Mouse (Mus musculus) T-helper 2 cell (primary cell): ENCODE measurements around the gene Vps37b.
"Not testable (repeated sequence)": the region's sequence is repeated elsewhere in the genome, so short reads cannot be mapped to it uniquely, and the experiment has no call there.

Experiments used
- in situ Hi-C: fragments of 300-600 bp; cut with MboI, MseI; formaldehyde crosslinking; loops from one replicate; pipeline ENCODE4 v1.15.1; 2025; ENCODE audit warnings: high pct_unique_total_duplicates

The Vps37b gene

DNA sequence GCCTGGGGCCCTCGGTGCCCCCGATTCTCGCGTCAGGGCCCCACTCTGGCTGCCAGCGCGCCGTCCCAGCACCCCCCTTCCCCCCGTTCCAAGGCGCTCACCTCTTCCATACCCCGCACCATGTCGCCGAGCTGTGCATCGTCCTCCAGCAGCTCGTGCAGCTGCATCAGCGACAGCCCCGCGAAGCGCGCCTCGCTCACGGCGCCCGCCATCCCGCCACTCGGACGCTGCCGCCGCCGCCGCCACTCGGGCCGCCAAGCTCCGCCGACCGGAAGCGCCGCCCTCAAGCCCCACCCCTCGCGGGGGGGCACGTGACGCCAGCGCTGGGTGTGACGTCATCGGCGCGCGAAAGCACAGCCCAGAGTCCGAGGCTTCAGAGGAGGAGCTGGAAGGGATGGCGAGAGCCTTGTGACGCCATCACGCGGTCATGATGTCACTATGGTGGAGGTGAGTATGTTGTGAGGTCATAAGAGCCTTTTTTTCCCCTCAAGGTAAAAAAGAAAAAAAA, at the start of gene Vps37b:
Gene Vps37b (minus strand): TSS at position 270 of the 508 bp plus-strand sequence.
- in situ Hi-C loops = loop anchor here (5.0 kb wide), 1 partner anchor 45 kb away; no protein-coding TSS in a partner anchor

DNA sequence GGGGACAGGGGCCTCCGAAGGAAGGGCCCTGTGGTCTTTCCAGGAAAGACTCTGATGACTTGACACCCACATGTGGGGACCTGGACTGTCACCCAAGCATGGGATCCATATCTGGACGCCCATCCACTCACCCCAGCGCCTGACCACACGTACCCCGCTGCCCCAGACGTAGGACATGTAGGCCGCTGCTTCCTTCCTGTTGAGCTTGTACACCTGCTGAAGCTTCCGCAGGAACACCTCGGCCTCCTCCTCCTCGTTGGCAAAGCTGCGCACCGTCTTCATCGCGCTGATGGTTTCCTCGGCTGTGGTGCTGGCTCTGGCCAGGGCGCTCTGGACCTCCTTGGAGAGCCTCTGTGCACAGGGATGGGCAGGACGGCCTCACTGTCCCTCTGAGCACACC, 47.8 kb upstream of the Vps37b start:
- in situ Hi-C loops = loop anchor here (5.0 kb wide), 2 partner anchors 48 to 78 kb away; partner anchors contain the start of gene Vps37b

DNA sequence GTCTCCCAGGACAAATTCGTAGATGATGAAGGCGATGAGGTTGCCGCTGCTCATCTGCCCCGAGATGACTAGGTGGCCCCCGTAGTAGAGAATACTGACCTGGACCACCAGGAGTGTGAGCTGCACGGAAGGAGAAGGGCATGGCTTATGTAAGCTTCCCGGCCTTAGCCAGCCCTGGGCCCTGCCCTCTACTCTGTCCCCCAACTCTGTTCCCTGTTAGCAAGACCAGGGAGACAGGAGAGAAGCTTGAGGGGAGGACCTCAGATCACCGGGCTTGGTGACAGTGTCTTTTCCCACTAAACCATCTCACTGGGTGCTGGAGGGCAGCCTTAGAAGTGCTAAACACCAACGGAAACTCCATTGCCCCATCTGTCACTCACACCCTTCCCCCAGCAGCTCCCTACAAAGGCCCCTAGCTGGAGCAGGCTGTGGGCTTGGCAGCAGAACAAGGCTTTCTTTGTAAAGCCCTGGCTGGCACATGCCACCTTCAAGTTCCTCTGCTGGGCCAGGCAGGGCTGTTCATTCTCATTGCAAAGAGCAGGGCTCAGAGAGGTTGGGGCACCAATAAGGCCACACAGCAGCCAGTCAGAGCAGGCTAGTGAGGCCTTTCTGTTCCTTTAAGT, 46.8 kb upstream of the Vps37b start:
- in situ Hi-C loops = loop anchor here (5.0 kb wide), 1 partner anchor 47 kb away; the partner anchor contains the start of gene Vps37b

DNA sequence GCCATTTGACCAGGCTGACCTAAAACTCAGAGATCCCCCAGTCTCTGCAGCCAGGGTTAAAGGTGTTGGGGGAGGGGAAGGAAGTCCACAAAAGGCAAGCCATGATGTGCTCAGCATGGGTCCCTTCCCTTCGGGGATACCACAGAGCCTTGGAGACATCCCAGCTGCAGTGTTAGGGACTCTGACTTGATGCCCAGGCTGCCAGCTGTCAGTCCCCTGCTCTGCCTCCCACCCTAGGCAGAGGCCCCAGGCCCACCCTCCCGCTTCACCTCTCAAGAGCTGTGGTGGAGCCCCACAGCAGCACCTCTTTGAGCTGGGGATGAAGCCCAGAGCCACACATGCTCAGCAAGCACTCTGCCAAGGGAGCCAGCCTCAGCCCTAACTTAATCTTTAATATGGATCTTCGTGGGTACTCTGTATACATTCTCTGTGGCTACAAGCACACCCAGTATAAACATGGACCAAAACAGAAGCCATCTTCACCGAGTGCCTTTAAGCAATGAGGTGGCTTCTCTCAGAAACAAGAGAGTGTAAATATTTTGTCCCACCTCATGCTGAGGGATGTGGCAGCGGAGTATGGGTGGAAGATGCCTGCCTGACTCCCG, 45.9 kb upstream of the Vps37b start:
- in situ Hi-C loops = loop anchor here (5.0 kb wide), 1 partner anchor 46 kb away; the partner anchor contains the start of gene Vps37b

DNA sequence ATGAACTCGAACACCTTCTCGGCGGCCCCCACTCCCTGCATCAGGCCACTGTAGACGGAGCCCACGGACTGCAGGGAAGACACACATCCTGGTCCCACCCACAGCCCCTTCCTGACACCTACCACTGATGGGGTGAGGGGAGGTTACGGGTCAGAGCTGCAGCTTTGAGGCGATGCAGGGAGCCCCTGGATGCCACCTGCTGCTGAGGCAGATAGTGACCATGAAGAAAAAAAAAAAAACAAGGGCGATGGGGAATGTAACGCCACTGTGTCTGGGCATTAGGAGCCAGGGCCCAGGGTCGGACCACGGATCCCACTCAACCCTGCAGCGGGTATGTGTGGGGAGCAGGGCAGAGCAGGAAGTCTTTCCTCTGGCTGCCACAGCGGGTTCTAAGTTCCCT, 45.2 kb upstream of the Vps37b start:
- in situ Hi-C loops = loop anchor here (5.0 kb wide), 1 partner anchor 45 kb away; the partner anchor contains the start of gene Vps37b

DNA sequence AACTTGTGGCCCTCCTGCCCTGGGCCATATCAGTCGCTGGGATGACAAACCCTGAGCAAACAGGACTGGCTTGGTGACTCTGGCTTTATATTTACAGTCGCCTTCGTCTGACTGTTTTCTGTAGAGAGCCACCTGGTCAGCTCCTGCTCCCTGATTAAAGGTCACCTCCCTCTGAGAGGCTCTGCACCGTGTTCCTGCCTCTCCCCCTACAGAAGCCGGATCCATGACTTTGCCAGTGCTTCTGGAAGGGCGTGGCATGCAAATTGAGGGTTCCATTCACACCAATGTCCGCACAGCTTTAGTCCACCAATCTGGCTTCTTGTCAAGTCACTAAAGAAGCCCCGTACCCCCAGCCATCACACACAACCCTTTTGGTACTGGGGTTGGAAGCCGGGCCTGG, 44.5 kb upstream of the Vps37b start:
- in situ Hi-C loops = loop anchor here (5.0 kb wide), 1 partner anchor 44 kb away; the partner anchor contains the start of gene Vps37b

DNA sequence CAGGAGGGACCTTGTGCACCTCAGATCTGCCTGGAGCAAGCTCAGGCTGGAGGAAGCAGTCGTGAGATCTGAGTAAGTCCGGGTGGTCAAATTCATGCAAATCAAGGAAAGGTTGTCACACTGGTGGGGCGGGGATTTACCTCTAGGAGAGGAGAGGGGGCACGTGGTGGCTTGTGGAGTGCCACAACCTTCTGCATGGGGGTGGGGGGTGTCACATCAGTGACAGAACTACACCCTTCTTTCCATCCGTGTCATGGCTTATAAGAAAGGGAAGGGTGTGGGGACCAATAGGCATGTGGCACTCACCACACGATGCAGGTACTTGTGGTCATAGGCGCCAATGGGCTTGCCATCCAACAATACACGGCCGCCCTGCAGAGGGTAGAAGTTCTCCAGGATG, 43.6 kb upstream of the Vps37b start:
- in situ Hi-C loops = loop anchor here (5.0 kb wide), 1 partner anchor 43 kb away; the partner anchor contains the start of gene Vps37b

DNA sequence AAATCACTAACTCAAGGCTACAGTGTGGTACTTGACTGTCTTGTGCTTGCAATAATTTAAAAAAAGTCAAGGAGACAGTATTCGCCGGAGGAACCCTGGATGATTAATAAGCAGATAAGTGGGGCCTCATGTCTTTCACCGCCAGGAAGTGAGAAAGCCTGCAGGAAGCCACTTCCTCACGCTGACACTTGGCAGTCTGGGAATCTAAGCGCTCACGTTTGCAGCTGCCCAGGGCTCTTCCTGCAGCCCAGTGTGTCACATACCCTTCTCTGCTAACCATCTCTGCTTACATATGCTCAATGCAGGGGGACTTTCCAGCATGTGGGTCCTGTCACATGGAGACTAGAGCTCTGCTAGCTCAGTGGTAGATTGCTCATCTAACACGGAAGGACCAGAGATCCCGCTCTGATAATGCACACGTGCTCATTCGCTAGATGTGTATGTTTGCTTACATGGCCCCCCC, 42.8 kb upstream of the Vps37b start:
- in situ Hi-C loops = loop anchor here (5.0 kb wide), 1 partner anchor 43 kb away; the partner anchor contains the start of gene Vps37b

DNA sequence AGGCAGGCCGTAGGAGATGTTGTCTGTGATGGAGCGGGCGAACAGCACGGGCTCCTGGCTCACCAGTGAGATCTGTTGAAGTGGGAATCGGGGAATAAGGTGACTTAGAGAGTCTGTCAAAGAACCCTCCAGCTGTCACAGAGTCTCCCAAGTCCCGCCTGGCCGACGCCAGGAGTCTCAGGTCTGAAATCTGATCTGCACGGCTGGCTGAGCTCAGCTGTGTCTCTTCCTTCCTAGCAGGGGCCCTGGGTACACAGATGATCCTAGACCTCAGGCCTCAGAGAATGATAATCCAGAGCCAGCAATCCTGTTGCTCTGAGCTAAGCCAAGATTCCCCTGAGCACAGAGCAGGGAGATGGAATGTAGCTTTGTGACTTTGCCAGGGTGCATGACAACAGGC, 41.6 kb upstream of the Vps37b start:
- in situ Hi-C loops = no loop called here

DNA sequence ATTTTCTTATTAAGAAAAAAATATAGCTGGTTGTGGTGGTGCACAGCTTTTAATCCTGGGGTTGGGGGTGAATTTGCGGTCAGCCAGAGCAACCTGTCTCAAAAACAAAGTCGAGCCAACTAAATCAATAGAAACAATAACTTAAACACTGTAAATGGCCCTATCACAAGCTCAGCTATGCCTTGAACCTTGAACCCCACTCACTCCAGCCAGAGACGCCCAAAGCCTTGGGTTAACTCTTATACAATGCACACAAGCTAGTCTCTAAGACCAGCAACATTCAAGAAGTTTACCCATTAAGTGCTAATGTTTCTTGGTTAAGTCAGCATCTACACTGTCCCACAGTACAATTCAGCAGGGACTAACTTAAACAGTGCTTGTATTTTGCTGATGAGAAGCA, 37.6 kb upstream of the Vps37b start:
- in situ Hi-C loops = no loop called here

DNA sequence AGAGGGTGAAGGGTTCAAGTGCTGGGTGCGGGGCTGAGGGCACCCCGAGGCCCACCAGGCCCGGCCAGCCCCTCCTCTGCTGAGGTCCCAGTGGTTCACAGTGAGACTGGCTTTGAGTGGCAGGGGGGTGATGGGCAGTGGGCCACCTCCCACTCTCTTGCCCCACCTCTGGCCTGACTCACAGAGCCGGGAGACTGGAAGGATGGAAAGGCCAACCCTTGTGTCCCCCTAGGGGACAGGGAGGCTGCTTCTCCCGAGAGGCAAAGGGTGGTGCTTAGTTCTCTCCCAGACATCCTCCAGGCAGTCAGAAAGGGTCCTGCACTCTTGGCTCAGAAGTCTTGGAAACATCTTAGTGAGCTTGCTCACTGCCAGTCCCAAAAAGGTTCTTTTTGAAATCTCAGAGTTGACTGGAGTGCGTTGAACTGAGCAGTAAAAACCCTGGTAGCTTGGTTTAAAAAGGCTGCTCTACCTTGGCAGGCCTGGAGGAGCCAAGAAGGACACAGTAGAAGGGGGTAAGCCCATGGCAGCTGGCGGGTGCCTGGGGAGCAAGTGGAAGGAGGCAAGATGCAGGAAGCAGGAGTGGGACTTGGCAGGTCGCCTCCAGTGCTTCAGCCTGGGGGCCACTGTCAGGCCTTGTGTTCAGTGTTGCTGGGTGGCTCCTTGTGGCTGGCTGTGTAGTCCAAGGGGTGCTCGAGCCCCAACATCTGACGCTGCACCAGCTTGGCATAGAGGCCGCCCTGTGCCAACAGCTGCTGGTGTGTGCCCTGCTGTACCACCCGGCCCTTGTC, 30.2 kb upstream of the Vps37b start:
- in situ Hi-C loops = no loop called here

DNA sequence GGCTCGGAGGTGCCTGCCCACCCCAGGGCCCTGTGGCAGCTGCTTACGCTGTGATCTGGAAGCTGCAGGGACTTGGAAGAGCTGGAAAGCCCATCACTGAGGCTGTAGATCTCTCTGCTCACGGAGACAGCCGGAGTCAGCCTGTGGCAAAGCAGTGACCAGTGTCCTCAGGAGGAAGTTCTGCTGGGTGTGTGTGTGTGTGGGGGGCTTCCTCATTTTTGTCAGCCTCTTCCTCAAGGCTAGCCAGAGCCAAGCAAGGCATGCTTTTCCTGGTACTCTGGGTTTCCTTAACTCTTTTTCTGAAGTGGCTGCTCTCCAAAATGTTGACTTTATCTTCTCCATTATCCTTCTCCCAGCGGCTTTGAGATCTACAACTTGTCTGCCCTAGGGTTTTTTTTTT, 27.6 kb upstream of the Vps37b start:
- in situ Hi-C loops = no loop called here

DNA sequence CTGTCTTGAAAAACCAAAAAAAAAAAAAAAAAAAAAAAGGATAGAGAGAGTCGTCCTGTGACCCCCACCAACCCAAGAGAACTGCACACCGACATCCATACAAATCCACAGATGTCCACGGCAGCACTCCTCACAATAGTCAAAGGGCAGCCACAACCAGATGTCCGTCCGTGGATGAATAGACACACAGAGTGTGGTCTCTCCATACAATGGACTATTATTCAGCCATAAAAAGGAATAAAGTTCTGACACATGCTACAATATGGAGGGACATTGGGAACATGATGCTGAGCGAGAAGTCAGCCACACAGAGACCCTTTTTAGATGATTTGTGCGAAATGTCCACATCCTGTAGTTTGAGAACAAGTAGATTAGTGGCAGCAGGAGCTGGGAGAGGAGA, 26.7 kb upstream of the Vps37b start:
- in situ Hi-C loops = no loop called here

DNA sequence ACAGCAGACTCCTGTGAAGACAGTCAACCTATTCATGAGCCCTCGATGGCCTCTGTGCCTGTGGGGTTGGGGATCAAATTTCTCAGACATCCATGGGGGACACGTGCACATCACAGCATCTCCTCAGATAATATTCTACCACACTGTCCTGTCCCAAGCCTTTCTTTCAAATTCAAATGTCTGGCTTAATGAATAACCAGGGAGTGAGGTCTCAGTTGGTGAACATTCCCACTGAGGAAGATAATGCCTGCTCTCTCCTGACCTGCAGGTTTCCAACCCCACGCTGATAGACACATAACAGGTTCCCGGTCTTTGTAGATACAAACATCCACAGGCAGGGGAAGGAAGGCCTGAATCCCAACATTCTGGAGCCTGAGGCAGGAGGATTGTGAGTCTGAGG, 24.9 kb upstream of the Vps37b start:
- in situ Hi-C loops = no loop called here

DNA sequence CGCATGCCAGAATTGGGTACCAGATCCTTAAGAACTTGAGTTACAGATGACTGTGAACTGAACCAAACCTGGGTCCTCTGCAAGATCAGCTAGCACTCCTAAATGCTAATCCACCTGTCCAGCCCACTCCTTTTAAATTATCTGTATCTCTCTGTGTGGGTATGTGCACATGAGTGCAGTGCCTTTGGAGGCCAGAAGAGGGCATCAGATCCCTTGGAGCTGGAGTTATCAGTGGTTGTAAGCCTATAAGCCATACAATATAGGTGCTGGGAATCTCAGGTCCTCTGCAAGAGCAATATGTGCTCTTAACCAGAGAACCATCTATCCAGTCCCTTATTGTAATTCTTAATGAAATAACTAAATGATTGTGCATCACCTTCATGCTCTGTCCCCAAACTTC, 24.1 kb upstream of the Vps37b start:
- in situ Hi-C loops = no loop called here

DNA sequence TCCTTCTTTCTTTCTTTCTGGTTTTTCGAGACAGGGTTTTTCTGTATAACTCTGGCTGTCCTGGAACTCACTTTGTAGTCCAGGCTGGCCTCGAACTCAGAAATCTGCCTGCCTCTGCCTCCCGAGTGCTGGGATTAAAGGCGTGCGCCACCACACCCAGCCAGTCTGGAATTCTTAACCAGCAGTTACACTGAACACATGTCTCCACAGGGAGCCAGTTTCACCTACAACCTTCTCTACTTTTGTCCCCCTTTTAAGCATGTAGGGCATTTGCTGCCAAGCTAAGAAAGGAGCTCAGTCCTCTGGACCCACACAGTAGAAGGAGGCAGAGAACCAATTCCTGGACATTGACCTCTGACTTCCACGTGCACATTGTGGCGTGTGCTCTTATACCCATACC, 20.6 kb upstream of the Vps37b start:
- in situ Hi-C loops = not testable (repeated sequence)

DNA sequence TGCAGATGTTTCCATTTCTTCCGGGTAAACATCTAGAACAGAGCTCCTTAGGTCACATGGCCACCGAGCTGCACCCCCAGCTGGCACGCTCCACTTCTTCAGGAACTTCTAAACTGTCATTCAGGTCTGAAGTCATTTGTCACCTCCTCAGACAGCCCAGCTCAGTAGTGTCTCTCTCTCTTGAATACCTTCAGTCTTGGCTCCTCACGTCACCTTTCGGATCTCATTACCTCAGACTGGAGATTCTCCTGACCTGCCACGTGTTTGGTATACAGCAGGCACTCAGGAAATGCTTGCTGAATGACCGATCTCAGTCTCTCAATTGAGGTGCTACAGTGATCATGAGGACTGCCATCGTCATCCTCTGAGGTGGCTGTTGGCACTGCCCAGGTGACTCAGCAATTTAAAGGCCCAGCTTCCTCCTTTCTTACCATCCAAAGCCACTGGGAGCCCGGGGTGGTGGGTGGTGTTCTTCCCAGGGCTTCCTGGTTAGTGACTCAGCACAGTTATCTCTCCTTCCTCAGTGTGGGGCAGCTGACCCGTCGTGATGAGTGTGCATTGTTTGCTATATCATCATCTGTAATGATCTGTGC, 19.9 kb upstream of the Vps37b start:
- in situ Hi-C loops = no loop called here

DNA sequence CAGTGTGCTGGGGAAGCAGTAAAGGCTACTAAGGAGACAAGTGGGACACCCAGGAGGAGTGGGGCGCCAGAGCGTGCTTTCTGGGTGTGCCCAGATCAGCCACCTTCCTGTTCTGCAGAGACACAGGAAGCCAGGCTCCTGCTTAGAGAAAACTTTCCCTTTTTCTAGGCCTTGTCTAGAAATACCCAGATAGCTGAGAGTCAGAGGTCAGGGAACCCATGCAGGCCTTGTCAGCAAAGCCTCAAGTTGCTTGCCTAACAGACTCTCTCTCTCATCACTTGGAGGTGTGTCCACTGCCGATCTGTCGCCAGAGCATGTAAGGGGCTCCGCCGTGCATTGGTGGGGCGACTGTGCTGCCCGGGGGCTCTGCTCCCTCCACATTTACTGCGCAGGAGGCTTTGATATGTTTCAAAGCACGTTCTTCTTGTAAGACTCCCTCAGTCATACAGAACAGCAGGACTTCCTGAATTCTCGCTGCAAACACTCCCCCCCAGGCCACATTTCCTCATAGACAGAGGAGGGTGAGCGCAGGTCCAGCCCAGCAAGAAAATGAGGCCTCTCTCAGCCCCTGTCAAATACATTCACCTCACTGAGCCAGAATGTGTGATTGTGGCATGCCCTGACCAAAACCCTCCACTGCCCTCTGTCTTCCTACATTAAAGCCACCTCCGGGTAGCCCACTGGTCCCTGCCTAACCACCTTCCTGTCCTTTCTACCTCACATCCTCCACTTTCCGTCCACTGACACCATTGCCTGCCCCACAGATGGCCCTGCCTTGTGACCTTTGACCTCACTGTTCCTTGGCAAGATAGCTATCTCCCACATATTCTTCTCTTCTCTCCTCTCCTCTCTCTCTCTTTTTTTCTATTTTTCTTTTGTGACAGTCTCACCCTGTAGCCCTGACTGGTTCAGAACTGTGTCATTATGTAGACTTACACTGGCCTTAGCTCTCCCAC, 18.3 kb upstream of the Vps37b start:
- in situ Hi-C loops = no loop called here

DNA sequence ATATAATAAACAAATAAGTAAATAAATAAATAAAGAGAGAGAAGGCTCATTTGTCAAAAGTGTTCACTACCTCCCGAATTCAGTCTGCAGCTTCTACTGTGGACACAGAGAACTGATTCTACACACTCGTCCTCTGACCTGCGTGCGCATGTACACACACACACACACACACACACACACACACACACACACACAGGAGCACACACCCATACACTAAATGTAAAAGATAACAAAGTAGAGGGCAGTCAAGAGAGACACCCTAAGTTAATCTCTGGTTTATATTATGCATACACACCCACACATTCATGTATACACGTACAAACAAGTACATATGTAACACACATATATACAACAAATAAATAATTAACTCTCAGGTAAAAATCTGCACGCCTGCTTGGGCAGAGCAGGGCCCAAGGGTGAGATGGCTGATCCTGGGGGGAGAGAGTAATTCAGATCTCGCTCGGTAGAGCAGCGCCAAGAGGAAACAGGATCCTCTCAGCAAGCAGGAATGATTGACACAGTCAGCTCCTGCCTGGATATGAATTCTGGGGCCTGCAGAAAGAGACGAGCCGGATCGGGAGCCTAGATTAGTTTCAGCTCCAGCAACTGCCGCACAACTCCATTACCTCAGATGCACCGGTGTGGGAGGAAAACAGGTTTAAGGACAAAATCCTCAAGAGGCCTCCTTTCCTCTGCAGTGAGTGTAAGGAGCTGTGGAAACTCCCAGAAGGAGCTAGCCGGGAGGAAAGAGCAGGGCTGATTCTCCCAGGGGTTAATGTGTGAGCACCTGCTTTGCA, 17.4 kb upstream of the Vps37b start:
- in situ Hi-C loops = no loop called here
